Mouse (Mus musculus) heart, postnatal 0 days (tissue): Measurements from ENCODE around the gene Supt20. TPM values are rescaled to one million over a fixed set of nuclear protein-coding genes. Genes with fewer than 3 reads are reported as not detected.

Source experiments
- ATAC-seq: fragments of 200-750 bp; cut with Nextera tagmentation; 2 replicates; pipeline ENCODE4 v1.8.0; 2017; ENCODE audit warnings: low read depth, moderate number of reproducible peaks, moderate library complexity; ENCODE audit not compliant: insufficient read depth
- DNase-seq: peaks from one replicate; pipeline ENCODE4 v3.0.0-alpha.2; 2016; ENCODE audit warnings: low spot score
- H3K27ac ChIP-seq: fragments of 300-500 bp; sonication (generic); 2 replicates; pipeline ENCODE4 v1.5.1; 2014; ENCODE audit warnings: low read depth, mild to moderate bottlenecking
- H3K27me3 ChIP-seq: fragments of 300-500 bp; sonication (generic); 2 replicates; pipeline ENCODE4 v1.6.1; 2014; ENCODE audit warnings: low read length, mixed read lengths; ENCODE audit not compliant: control insufficient read depth, insufficient read depth
- H3K36me3 ChIP-seq: fragments of 300-500 bp; sonication (generic); replicated peaks from 2 replicates; pipeline ENCODE4 v1.6.1; 2014; ENCODE audit warnings: low read length, mixed read lengths; ENCODE audit not compliant: control insufficient read depth, insufficient read depth
- H3K4me1 ChIP-seq: fragments of 300-500 bp; sonication (generic); 2 replicates; pipeline ENCODE4 v1.6.1; 2014; ENCODE audit warnings: antibody characterized with exemption; ENCODE audit not compliant: control insufficient read depth, insufficient read depth
- H3K4me2 ChIP-seq: fragments of 300-500 bp; sonication (generic); 2 replicates; pipeline ENCODE4 v1.6.1; 2014; ENCODE audit warnings: low read depth, mild to moderate bottlenecking, low read length, moderate library complexity
- H3K4me3 ChIP-seq: fragments of 300-500 bp; sonication (generic); 2 replicates; pipeline ENCODE4 v1.5.1; 2014; ENCODE audit warnings: low read depth, low read length
- H3K9ac ChIP-seq: fragments of 300-500 bp; sonication (generic); replicated peaks from 2 replicates; pipeline ENCODE4 v1.6.1; 2014; ENCODE audit warnings: low read depth, low read length, mixed read lengths
- H3K9me3 ChIP-seq: fragments of 300-500 bp; sonication (generic); replicated peaks from 2 replicates; pipeline ENCODE4 v1.6.1; 2016; ENCODE audit warnings: low read length; ENCODE audit not compliant: control insufficient read depth
- CTCF ChIP-seq: IDR thresholded peaks from 2 replicates; pipeline ENCODE4 v1.5.1; 2016; ENCODE audit warnings: antibody characterized with exemption, control low read depth, low read depth
- EP300 ChIP-seq: IDR thresholded peaks from 2 replicates; pipeline ENCODE4 v1.6.1; 2016; ENCODE audit warnings: antibody characterized with exemption, low read depth
- WGBS: fragments of 180-500 bp; shearing (Covaris S2); extraction: QIAGEN DNeasy Blood & Tissue Kit; methylation state at CpG from one replicate; pipeline ENCODE4 v1.1.7; 2014; 5-methylcytosine and 5-hydroxymethylcytosine counted together
- polyA plus RNA-seq: library from polyadenylated mRNA; unstranded; fragments of >200 nt; fragmentation: Nextera tagmentation; extraction: Ambion mirVana; gene quantifications from 2 replicates; pipeline ENCODE4 v1.2.1, GENCODE M21; 2015
- total RNA-seq: library from RNA; depleted of rRNA; stranded (reverse); fragments of >200 nt; gene quantifications from 2 replicates; pipeline ENCODE4 v1.2.3, GENCODE M21; 2014; ENCODE audit warnings: low replicate concordance; rRNA removed

Supt20 gene
- 27.0 and 31.4 TPM in 2 replicates for total RNA-seq
- polyA plus RNA-seq, result 30.5 and 31.2 TPM in 2 replicates

DNA sequence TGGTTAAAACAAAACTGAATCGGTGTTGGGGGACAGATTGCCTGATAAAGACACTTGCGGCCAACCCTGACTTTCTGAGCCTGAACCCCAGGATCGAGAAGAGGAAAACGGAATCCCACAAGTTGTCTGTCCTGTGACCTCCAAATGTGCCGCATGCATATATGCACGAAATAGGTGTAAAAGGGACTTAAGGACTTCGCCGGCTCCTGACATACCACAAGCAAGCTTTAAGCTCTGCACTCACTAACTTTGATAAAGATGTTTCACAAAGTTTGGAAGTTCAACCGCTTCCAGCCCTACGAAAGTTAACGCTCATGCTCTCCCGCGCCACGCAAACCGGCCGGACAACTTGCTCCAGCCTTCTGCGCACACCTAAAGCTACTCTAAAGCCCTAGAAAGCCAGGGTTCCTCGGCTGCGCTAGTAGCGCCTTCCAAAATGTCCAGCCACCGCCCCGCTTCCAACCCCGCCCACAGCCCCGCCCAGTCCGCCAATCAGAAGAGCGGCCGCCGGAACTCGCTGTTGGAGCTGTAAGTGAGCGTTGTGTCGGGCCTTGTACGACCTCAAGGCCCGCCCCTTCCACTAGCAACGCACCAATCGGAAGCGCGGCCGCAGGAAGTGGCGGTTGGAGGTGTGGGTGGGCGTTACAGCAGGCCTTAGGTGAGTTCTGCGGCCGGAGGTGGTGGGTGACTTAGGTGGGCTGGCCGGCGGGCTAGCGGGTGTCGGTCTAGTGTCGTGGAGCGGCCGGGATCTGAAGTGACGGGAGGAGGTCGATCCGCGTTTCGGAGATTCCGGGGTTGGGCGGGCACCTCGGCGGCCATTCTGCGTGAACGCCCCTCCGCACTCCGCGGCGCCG, at the start of gene Supt20:
Gene Supt20, plus strand, starts transcription at position 606 of the 854 bp plus-strand sequence.
- Histone ChIP-seq H3K27me3 (no peaks in the 10 kb centered on the region), H3K9me3 (no peaks in the 10 kb centered on the region), H3K4me2 (peak within 1 kb of the TSS; percentile 74), H3K4me3 (peak within 1 kb of the TSS; percentile 93), H3K9ac (peak within 1 kb of the TSS; percentile 68), H3K4me1 (peaks cover 5% of the 10 kb centered on the region; the same call in 1 of the 2 replicates), H3K36me3 (peaks cover 22% of the 10 kb centered on the region), H3K27ac (peak within 1 kb of the TSS; percentile 90)
- DNase-seq (peak; percentile 98), ATAC-seq (peak; percentile 99)
- TF ChIP-seq EP300 (no peak; the same call in 1 of the 2 replicates), CTCF (no peak)
- WGBS, result 1% methylated on average over 65 of the region's 65 CpGs

DNA sequence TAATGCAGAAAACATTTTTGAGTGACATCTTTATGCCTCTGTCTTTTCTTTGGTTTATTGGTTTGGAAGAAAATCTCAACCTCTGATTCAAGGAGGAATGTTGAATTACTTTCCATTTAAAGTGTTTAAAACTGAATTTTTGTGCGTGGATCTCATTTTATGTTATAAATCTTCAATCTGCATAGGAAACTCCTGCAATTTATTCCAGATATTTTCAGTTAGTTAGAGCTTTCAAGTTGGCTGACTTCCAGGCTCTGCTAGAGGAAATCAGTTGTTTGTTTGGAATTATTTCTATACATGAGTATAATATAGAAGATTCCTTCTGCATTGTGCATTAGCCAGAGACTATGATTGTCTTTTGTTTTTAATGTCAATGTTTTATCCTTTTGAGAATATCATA, 49.8 kb upstream of the Supt20 start:
- TF ChIP-seq CTCF (no peak), EP300 (no peak)
- H3K27me3 ChIP-seq, result no peaks in the 10 kb centered on the region
- no peaks in the 10 kb centered on the region for H3K4me1 ChIP-seq
- WGBS, result 77% methylated on average over 1 of the region's 1 CpGs
- no peak overlapping the region for H3K4me2 ChIP-seq
- no peak overlapping the region for H3K27ac ChIP-seq
- no peaks in the 10 kb centered on the region for H3K36me3 ChIP-seq
- no peak overlapping the region for H3K9ac ChIP-seq
- ATAC-seq (no peak), DNase-seq (no peak)
- H3K4me3 ChIP-seq, result no peak overlapping the region
- H3K9me3 ChIP-seq, result no peaks in the 10 kb centered on the region

DNA sequence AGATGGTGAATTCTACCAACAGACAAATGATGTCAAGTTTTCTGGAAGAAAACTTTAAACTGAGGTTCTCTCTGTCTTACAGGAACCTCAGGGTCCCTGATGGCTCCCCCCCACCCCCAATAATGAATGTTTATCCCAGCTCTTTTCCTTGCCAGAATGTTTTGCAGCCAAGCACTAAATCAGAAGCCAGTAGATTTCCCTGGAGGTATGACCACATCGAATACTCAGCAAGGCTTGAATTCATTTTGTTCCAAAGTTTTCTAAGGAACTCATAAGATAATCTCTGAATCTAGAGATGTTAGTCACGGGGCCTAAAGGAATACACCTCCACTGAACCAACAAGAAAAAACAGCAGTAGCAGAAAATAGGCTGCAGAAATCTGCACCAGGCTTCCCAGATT, 45.0 kb upstream of the Supt20 start:
- ATAC-seq (no peak), DNase-seq (peak; percentile 6)
- TF ChIP-seq CTCF (no peak), EP300 (no peak)
- Histone ChIP-seq H3K4me2 (no peak overlapping the region), H3K27ac (no peak overlapping the region), H3K4me1 (no peaks in the 10 kb centered on the region), H3K27me3 (no peaks in the 10 kb centered on the region), H3K9ac (no peak overlapping the region), H3K36me3 (no peaks in the 10 kb centered on the region), H3K9me3 (no peaks in the 10 kb centered on the region), H3K4me3 (no peak overlapping the region)
- 42% methylated on average over 2 of the region's 2 CpGs for WGBS

DNA sequence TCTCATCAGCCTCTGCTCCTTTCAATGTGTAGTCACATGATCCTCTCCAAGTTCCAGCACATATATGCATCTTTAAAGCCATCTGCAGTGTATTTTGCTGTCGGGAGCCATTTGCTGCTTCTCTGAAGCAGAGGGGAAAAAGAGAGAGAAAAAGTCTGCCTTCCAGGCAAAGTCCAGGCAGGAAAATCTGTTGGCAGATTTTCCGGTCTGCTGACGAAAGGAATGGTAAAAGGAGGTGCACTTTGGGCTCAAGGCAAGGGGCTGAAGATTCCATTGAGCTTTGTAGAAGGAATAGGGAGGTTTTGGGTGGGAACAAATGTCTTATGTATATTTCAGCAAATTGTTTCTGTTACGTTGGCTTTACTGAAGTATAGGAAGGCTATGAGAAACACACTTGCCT, 41.0 kb upstream of the Supt20 start:
- 67% methylated on average over 4 of the region's 4 CpGs for WGBS
- TF ChIP-seq EP300 (no peak), CTCF (no peak)
- Histone ChIP-seq H3K9ac (no peak overlapping the region), H3K4me2 (no peak overlapping the region), H3K27ac (no peak overlapping the region), H3K27me3 (no peaks in the 10 kb centered on the region), H3K36me3 (no peaks in the 10 kb centered on the region), H3K9me3 (no peaks in the 10 kb centered on the region), H3K4me3 (no peak overlapping the region), H3K4me1 (no peaks in the 10 kb centered on the region)
- DNase-seq (no peak), ATAC-seq (no peak)

DNA sequence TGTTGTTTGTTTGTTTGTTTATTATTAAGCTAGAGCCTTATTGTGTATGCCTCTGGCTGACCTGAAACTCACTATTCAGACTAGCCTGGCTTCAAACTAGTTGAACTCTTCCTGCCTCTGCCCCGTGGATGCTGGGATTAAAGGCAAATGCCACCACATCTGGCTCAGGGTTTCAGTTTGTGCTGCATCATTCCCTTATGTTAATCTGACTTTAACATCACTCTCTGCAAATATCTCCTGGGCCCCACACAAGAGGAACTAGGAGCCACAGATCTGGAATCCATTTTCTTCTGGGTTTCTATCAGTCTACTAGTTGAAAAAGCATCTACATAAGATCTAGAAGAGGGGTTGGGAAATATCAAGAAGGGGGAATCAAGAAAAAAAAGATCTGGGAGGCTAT, 38.4 kb upstream of the Supt20 start:
- Histone ChIP-seq H3K4me2 (no peak overlapping the region), H3K36me3 (no peaks in the 10 kb centered on the region), H3K27ac (no peak overlapping the region), H3K4me3 (no peak overlapping the region), H3K9ac (no peak overlapping the region), H3K4me1 (no peaks in the 10 kb centered on the region), H3K27me3 (no peaks in the 10 kb centered on the region), H3K9me3 (no peaks in the 10 kb centered on the region)
- 76% methylated on average over 1 of the region's 1 CpGs for WGBS
- TF ChIP-seq CTCF (no peak), EP300 (no peak)
- no peak for ATAC-seq
- DNase-seq, result no peak

DNA sequence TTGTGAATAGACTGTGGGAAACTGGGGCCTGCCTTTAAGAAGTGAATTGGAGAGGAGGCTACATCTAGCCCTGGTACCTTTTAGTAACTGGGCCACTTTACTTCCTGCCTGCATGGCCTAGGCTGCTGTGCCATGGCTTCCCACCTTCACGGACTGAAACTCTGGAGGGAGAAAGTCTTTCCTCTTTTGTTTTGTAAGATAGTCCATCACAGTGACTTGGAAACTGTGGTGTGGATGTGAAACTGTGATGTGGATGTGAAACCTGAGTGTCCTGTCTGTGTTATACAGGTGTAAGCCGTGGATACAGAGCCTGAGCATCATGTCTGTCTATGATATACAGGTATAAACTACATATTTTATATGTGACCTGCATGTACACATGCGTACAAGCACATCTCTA, 35.5 kb upstream of the Supt20 start:
- TF ChIP-seq CTCF (no peak), EP300 (no peak)
- 81% methylated on average over 3 of the region's 3 CpGs for WGBS
- H3K9me3 ChIP-seq, result no peaks in the 10 kb centered on the region
- ATAC-seq (no peak), DNase-seq (no peak)
- no peaks in the 10 kb centered on the region for H3K36me3 ChIP-seq
- H3K4me3 ChIP-seq, result no peak overlapping the region
- H3K27ac ChIP-seq, result no peak overlapping the region
- no peaks in the 10 kb centered on the region for H3K27me3 ChIP-seq
- H3K9ac ChIP-seq, result no peak overlapping the region
- no peak overlapping the region for H3K4me2 ChIP-seq
- no peaks in the 10 kb centered on the region for H3K4me1 ChIP-seq
